Mouse (Mus musculus): ENCODE results near the gene Tiam1.
"Not testable (repeated sequence)": the region's sequence is repeated elsewhere in the genome, so short reads cannot be mapped to it uniquely, and the experiment has no call there.

Gene Tiam1

DNA sequence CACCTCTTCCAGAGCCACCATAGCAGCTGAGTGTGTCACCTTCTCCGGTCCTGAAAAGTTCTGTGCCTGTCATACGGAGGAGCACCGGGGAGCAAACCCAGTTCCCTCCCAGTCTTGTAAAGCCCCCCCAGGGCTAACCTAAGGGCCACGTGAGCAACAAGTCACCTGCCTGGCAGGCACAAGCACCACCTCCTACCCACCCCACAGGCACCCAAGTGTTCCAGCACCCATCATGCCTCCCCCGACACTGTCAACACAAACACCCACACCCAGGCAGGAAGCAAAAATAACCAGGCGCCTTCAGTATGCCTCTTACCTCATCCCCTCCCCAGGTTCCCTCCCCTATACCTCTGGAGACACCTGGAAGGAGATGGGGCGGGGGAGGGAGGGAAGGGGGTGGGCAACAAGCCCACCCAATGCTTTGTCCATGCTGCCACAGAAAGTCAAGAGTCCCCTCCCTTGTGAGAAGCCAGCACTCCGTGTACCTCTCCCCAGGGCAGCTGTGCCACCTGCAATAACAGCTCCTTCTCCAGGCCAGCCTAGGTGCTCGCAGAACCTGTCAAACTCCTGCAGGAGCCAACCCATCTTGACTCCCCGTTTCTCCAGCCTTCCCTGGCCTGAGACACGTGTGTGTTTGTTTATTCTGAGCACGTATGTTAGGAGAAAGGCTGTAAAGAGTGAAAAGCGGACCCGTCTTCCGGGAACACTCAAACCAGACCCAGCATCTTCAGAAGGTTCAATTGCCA is 38.7 kb downstream of the Tiam1 start:
- DNase-seq (ENCODE audit: low read depth, low spot score) = no peak

DNA sequence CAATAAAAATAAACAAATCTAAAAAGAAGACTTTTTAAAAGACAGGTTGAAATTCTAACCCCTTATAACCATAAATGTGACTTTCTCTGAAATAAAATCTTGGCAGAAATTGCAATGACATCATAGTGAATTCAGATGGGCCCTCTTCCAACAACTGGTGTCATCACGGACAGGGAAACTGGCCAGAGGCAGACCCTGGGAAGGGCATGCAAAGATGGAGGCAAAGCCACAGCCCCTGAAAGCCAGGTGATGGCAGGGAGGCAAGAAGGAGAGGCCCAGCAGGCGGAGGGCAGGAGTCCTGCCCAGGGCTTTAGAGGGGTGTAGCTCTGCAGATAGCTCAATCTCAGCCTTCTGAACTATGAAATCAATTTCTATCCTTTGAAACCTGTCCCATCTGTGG is 39.8 kb downstream of the Tiam1 start:
- DNase-seq (ENCODE audit: low read depth, low spot score) = peak; percentile 21

DNA sequence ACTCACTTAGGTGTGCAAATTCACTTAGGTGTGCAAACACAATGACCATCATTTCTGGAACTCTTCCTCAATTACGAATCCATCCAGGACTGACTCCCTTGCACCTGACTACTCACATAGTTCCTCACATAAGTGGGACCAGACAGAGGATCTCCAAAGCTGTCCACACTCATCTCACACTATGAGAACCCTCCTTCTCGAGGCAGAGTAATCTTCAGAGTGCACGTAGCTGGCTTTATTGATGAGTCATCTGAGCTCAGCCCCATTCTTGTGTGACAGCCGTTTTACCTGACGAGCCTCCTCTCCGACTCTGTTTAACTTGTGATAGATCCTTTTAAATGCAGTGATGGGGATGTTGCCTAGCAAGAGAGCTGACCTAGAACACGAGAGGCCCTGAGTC is 41.0 kb downstream of the Tiam1 start:
- DNase-seq (ENCODE audit: low read depth, low spot score) = no peak

DNA sequence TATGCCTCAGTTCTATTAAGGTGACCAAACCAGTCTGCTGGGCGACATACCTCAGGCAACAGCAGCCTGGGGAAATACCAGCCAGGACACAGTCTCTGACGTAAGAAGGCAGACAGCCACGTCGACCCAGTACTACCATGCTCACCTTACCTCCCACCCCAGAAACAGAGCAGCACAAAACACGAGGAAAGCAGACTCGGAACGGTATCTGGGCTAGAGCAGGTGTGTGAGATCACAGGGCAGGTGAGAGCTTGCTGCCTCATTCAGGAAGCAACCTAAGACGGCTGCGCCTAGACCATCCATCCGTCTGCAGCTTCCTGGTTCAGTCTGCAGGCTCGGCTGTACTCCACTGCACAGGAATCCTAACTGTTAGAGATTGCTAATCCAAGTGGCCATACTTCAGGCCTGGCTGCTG is 45.4 kb downstream of the Tiam1 start:
- no peak for DNase-seq (ENCODE audit: low read depth, low spot score)

DNA sequence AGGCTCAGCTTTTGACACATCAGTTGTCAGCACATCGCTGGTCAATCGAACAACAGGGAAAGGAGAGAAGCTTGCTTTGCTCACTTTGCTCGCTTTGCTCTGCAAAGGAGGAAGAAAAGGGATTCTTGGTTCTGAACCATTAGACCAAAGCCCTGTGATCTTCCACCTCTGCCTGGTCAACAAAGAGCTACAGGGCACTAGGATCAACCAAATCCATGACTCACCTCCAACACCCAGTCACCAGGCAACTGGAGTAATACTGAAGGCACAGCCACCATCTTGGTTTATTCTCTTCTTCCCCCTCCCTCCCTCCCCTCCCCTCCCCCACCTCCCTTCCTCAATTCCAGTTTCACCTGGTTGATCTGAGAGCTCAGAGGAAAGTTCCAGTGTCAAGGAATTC is 45.8 kb downstream of the Tiam1 start:
- no peak for DNase-seq (ENCODE audit: low read depth, low spot score)

DNA sequence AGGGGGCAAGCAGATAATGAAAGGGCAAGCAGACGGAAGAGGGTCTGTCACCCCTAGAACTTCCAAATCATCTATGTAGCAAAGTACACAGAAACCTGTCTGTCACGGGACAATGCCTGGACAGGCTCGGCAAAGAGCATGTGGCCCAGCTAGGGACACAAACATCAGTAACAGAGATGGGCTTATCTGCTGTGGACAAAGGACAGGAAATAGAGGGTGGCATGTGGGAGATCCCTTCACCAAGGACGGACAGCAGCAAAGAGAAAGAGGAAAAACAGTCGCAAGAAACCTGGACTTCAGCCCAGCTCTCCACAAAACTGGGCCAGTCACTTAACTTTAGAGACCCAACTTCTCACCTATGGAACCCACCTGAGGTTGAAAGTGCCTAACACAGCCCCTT is 47.6 kb downstream of the Tiam1 start:
- no peak for DNase-seq (ENCODE audit: low read depth, low spot score)

DNA sequence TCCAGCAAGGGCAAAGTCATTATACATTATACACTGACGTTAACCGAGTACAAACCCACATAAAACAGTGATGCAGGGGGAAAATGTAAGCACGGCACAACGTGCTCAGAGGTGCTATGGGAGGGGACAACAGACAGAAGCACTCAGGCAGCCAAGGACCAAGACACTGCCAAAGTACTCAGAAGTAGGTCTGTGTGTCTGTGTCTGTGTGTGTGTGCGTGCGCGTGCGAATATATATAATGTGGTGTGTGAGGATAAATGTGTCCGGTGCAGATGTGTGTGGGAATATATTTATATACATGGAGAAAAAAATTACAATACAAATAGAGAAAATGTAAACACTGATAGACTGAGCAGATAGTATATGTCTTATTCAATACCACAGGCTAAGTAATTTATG is 50.6 kb downstream of the Tiam1 start:
- no peak for DNase-seq (ENCODE audit: low read depth, low spot score)

DNA sequence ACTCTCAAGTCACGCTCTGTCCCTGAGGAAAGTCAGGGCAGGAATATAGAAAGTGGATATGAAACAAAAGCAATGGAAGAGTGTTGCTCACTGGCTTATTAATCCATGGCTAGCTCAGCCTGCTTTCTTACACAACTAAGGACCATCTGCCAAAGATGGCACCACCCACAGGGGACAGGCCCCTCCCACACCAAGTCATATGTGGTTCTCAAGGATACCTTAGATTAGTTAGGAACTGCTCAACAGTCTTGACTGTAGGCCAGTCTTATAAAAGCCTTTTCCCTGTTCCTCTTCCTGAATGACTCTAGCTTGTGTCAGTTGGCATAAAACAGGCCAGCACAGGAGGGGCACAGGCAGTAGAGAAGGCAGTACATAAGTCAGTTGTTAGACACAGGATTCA is 51.7 kb downstream of the Tiam1 start:
- no peak for DNase-seq (ENCODE audit: low read depth, low spot score)

DNA sequence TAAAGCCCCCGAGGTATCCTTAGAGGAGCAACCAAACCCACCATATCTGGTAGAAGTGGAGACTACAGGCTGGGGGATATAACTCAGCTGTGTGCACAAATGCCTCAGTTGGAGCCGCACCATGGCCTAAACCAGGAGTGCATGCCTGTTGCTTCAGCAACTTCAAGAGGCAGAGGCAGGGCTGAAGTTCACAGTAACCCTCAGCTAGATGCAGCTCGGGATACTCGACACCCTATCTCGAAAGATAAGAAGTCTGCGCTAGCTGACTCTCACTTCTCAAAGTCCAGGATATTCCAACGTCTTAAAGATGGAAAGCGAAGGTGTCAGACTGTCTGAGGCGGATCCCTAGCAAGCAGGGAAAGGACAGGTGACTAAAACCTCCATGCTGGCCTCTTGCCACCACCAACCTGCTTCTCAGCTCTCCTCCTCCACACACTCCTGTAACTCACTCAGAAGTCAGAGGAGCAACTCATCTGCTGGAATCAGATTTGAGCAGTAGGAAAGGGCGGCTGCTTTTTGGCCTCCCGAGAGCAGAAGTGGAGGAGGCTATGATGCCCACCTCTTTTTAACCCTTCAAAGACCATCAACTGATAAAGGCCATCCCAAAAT is 52.4 kb downstream of the Tiam1 start:
- DNase-seq (ENCODE audit: low read depth, low spot score) = no peak

DNA sequence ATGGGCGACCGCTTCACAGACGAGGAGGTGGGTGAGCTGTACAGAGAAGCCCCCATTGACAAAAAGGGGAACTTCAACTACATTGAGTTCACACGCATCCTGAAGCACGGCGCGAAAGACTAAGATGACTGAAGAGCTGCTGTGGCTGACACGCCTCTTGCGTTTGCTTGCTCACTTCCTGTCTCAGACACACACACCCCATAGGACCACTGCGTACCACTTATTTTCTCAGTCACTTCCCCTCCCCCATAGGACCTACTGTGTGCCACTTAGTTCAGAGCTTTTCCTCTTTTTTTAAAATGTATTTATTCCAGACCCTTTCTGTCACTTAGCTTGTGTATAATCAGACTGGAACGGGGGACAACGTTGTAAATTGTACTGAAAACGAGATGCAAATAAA is 53.2 kb downstream of the Tiam1 start:
- no peak for DNase-seq (ENCODE audit: low read depth, low spot score)

DNA sequence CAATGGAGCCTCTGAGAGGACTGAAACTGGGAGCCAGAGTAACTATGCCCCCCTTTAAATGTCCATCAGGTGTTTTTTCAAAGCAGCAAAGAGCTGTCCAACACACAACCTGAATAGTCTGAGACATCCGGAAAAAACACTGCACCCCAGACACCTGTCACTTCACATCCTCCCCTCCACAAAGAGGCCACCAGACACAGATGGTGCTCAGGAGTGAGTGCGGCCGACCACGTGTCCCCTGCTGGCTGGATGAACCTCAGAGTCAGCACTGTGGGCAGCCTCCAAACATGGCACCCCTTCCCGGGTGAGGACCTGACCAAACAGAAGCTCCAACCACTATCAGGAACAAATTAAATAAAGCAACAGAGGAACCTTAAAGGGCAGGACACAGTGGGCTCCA is 56.3 kb downstream of the Tiam1 start:
- no peak for DNase-seq (ENCODE audit: low read depth, low spot score)

DNA sequence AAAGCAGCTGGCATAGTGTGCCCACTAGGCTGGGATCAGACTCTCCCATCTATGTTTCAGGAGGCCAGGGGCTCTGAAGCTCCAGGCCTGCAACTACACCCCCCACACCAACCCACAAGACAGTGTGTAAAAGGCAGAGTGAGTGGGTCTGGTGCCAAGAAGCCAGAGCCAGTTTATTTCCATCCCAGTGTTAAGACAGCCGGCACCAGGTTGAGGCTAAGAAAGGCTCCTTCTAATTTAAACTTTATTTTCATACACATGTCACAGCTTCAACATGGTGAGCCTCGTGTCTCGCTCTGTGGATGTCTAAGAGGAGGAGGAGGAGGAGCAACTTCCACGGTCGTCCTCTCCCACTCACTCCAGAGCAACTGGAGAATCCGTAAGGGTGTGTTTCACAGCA is 57.5 kb downstream of the Tiam1 start:
- DNase-seq (ENCODE audit: low read depth, low spot score) = no peak

DNA sequence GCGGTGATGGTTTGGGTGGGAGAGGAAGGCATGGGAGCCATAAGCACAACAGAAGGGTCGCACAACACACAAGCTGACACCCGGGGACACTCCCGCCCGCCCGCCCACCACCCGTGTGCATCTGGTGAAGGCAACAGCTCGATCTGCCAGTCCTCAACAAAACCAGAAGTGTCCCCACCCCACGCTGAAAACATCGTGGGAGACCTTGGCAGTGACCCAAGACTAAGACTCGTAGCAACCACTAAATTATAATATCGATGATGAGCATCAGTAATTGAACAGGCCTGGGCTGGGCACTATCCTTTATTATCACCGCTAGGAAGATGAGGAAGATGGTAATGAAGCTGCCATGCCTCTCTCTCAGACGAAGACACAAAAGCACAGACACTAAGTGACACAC is 58.0 kb downstream of the Tiam1 start:
- DNase-seq (ENCODE audit: low read depth, low spot score) = no peak

DNA sequence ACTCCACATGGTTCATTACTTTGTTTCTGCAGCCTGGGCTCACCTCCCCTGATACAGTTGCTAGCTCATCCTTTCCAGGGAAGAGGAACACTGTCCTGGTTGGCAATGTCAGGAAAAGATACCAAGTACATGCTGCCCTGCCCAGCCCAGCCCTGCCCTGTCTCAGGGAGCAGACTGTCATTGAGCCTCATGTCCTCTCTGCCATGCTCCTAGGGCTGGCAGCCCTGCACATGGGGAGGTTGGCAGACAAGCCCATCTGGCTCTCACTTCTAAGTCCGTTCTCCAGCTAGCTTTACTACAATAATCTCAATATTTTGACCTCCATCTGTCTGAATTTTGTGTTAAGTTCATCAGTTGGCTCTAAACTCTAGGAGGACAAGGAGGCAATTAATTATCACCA is 62.4 kb downstream of the Tiam1 start:
- no peak for DNase-seq (ENCODE audit: low read depth, low spot score)

DNA sequence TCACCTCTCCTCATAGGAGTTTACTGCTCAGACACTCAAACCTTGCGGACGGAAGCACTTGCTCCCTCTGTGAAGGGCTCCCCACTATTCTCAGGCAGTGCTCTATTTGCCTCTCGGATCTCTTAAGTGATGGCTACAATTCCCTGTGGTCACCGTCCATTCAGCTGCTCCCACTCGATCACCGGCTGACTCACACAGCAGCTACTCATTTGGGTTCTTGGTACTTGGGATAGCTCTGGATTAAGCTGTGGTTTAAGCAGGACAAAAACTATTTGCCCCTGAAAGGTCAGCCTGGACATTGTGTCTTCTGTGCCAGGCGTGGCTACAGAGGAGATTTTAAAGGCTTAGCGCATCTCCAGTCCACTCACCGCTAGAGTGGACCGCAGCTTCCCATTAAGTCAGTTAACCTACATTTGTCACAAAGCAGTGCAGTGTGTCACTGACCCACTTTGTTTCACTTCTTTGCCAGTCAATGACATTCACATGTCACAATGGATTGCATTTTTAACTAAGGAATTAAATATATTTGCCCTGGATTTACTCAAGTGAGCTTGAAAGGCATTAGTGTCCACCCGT is 64.7 kb downstream of the Tiam1 start:
- DNase-seq (ENCODE audit: low read depth, low spot score) = peak; percentile 59

DNA sequence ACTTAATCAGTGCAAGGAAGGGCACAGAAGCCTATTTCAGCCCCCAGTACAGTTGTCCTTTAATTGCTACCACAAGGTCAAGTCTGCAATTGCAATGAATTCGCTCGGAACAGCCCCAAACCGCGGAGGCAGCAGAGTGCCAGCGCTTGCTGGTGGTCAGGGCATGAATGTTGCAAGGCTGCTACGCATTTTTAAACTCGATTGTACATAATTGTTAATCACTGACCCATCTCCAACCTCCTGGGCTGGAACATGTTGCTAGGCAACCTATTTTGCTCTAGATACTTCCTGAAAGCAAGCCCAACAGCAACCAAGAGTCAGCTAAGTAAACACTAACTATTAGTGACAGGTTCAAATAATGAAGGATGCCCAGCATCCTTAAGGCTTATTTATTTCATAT is 70.1 kb downstream of the Tiam1 start:
- peak; percentile 13 for DNase-seq (ENCODE audit: low read depth, low spot score)

DNA sequence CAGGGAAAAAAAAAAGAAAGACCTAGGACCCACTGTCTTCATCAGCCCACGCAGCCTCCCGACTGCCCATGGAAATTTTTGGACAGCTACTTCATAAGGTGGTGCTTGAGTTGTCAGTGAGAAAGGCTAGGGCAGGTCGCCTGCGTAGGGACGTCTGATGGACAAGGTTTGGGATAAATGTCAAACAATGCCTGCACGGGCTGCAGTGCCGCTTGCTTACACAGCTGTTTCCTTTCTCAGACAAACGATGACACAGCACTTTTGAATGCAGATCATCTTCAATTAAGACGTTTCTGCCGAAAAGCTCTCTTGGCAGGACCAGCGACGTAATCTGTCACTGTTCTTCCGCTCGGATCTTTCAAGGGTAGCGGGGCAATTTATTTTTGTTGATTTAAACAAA is 70.9 kb downstream of the Tiam1 start:
- DNase-seq (ENCODE audit: low read depth, low spot score) = peak; percentile 42

DNA sequence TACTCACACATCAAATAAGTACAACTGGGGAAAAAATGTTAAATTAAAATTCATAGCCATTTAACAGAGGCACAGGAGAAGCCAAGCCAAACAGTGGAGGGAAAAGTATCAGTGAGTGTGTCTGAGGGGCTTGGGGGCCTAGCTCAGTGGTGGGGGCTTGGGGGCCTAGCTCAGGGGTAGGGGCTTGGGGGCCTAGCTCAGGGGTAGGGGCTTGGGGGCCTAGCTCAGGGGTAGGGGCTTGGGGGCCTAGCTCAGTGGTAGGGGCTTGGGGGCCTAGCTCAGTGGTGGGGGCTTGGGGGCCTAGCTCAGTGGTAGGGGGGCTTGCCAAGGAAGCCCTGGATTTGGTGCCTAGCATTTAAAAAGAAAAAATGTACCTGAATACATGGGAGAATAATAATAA is 72.4 kb downstream of the Tiam1 start:
- DNase-seq (ENCODE audit: low read depth, low spot score) = not testable (repeated sequence)

DNA sequence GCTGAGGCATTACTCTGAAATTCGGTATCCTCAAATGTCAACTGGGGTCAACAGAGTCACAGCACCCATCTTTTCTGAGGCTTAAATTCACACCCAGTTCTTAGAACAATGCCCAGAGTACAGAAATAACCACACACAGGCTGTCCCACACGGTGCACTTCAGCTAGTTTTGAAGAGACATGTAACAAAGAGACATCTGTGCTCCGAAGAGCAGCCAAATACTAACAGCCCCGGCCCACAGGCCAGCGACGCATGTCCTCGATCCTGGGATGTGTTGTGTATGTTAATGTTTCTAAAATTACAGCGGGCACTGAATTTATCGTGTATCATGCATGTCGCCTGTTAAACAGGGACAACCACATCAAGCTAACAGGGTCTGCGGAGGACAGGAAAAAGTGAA is 73.5 kb downstream of the Tiam1 start:
- DNase-seq (ENCODE audit: low read depth, low spot score) = no peak

DNA sequence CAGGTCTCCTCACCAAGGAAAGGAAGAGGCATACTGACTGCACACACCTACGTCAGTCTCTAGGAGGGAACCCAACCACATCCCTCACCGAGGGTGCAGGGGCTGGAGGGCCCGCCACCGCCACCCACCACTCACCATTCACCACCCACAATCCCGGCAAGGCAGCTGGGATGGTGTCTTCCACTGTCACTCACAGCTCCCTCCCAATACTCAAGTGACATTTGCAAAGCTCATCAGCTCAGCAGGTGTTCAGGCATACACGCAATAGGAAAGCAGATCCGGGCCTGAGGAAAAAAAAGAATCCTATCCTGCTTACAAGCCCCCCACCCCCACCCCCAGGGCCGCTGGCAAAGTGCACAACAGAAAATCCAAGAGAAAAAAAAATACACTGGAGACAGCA is 74.4 kb downstream of the Tiam1 start:
- DNase-seq (ENCODE audit: low read depth, low spot score) = no peak

DNA sequence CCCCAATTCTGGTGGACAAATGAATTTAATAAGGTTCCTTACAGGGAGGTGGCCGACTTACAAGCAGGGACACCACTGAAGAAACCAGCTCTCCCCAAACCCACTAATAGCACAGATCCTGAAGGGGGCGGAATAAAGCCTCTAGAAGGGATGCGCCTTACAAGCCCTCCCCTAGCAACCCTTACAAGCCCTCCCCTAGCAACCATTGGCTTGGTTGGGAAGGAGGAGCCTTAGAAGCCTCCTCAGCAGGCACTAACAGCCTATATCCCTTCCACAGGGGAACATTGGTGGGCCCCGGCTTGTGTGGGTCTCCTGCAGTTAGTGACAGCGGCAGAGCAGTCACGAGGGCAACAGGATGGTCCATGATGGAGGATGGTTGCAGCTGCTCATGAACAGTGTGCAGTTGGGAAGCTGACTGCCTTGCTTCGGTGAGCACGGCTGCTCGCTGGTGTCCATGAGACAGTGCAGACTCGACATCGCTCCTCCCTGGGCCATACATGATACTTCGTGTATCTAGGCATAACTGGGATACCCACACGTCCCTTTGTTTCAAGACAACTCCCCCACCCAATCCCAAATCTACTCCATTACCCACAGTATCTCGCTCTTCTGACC is 90.6 kb downstream of the Tiam1 start:
- no peak for DNase-seq (ENCODE audit: low read depth, low spot score)

DNA sequence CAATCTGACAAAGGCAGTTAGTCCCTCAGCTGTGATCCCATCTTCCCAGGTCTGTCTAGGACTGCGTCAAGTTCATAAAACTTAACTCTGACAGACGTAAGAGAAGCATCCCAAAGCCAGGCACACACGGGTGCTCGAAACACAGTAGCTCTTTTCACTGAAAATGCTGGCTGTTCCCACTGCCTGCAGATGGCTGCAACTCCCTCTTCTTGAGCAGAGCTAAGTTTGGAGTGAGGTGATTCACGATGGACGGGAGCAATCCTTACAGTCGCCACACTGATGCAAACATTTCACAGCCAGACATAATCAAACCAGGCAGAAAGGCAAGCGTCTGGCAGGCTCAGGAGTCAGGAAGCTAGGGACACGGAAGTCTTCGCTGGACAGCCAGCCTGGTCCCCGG is 91.2 kb downstream of the Tiam1 start:
- no peak for DNase-seq (ENCODE audit: low read depth, low spot score)

DNA sequence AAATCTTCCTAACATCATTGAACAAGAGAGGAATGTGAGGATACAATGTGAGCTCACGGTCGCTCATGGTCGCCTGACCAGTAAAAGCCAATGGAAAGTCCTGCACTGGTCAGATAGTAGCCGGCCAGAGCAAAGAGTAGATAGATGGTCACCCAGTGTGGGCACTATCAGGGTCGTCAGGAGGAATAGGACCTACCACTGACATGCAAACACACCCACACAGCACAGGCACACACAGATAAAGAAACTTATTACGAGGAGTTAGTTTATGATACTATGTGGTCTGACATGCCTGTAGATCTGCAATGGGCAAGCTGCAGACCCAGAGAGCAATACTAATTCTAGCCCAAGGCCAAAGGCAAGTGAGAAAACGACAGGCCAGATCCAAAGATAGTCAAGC is 92.5 kb downstream of the Tiam1 start:
- DNase-seq (ENCODE audit: low read depth, low spot score) = no peak
